Comparison of ENCODE assay signal across 9 mouse cellular contexts in the genomic region with DNA sequence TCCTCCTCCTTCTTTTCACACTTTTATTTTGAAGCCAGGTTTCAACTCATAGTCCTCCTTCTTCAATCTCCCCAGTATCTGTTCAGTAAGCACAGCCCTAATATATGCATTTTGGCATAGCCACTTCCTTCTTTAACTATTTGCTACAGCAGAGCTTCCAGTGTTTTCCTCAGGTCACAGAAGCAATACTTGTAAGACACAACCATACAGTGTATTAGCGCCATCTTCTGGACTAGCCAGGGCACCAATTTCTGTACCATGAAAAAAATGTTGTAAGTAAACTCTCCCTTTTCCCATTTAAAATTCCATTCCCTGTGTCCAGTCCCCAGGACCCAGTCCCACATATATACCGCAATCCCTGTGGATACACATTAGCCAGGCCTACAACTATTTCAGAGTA. TPM values are rescaled to one million over a fixed set of nuclear protein-coding genes. Genes with fewer than 3 reads are reported as not detected.
DNase-seq lines count a peak whose midpoint lies in the region; ATAC-seq and TF ChIP-seq lines count a peak whose summit lies in the region.
"Had no signal": no experiment of that assay in that cellular context is flagged by ENCODE, and none has a peak within 500 bp of the region (broad histone marks: within the 10 kb centered on the region; RNA-seq: fewer than 3 reads in every experiment).

No protein-coding gene starts in this region.

- peak; percentile 96 for ATAC-seq in granulocyte monocyte progenitor cell, adult 5-6 weeks (replicated peaks; ENCODE audit: poor library complexity, severe bottlenecking)
- peak; percentile 63; the same call in 1 of the 2 replicates for ATAC-seq in neural tube, embryonic 15.5 days (ENCODE audit: low FRiP score)

- DNase-seq in gastrocnemius, postnatal 10 days, result peak; percentile 22
- DNase-seq in gastrocnemius, postnatal 25 days, result no peak
- DNase-seq in ZHBTc4 (ENCODE audit: low read depth, low spot score), result peak; percentile 81
- DNase-seq in cerebellum, postnatal 36 days, result peak; percentile 19 to 42
- DNase-seq in kidney, postnatal 25 days, result peak; percentile 48 to 70
- no peak for DNase-seq in lung, adult 2 months

- no peak overlapping the region for H3K4me3 ChIP-seq in lung, adult 2 months (replicated peaks; ENCODE audit: extremely low read depth, low read depth, low read length)
- no peak overlapping the region for H3K4me3 ChIP-seq in neural tube, embryonic 15.5 days (replicated peaks)
- H3K4me3 ChIP-seq: limb, embryonic 13.5 days had no signal

- WGBS in lung, adult 2 months, result 10% methylated on average over 2 of the region's 2 CpGs
- WGBS in neural tube, embryonic 15.5 days, result 13% methylated on average over 2 of the region's 2 CpGs

- no peak for TF ChIP-seq POLR2A in lung, adult 2 months (IDR thresholded peaks at IDR 0.05; ENCODE audit: borderline replicate concordance, extremely low read depth, low read depth, low read length)

- no peaks in the 10 kb centered on the region for H3K36me3 ChIP-seq in neural tube, embryonic 15.5 days

- H3K9ac ChIP-seq in neural tube, embryonic 15.5 days (replicated peaks), result no peak overlapping the region
- H3K9ac ChIP-seq: limb, embryonic 13.5 days had no signal

- no peak overlapping the region for H3K27ac ChIP-seq in neural tube, embryonic 15.5 days (replicated peaks)
- H3K27ac ChIP-seq: limb, embryonic 13.5 days had no signal

- no peak overlapping the region for H3K4me2 ChIP-seq in neural tube, embryonic 15.5 days
- H3K4me2 ChIP-seq: limb, embryonic 13.5 days had no signal

- no peaks in the 10 kb centered on the region for H3K9me3 ChIP-seq in neural tube, embryonic 15.5 days (replicated peaks)
- H3K9me3 ChIP-seq: limb, embryonic 13.5 days had no signal

- peak; percentile 42 for TF ChIP-seq CTCF in lung, adult 2 months (IDR thresholded peaks at IDR 0.05; ENCODE audit: insufficient read depth, low read length)

- no peaks in the 10 kb centered on the region for H3K4me1 ChIP-seq in lung, adult 2 months (ENCODE audit: control insufficient read depth, insufficient read depth, low read length)
- no peaks in the 10 kb centered on the region for H3K4me1 ChIP-seq in neural tube, embryonic 15.5 days
- H3K4me1 ChIP-seq: limb, embryonic 13.5 days had no signal

- H3K27me3 ChIP-seq in neural tube, embryonic 15.5 days (replicated peaks), result no peaks in the 10 kb centered on the region
- H3K27me3 ChIP-seq: limb, embryonic 13.5 days had no signal

RNA-seq across cellular contexts. Expression of gene Caprin2, which starts 17.9 kb away (rescaled TPM):
- 10 to 100 TPM; 14.3 to 17.3 TPM for total RNA-seq in gastrocnemius, postnatal 10 days (2021)
- 1 to 10 TPM; 3.4 to 4.2 TPM for total RNA-seq in gastrocnemius, postnatal 25 days (2021)
- 5.0 and 7.7 TPM in 2 replicates for total RNA-seq in granulocyte monocyte progenitor cell, adult 5-6 weeks (2014; fragmentation: Nextera tagmentation)
- 6.3 and 8.8 TPM in 2 replicates for total RNA-seq in granulocyte monocyte progenitor cell, adult 5-6 weeks (2017)
- polyA plus RNA-seq in lung, adult 2 months (2012; rRNA removed), result 3.5 and 3.6 TPM in 2 replicates
- 10.6 and 12.9 TPM in 2 replicates for polyA plus RNA-seq in neural tube, embryonic 15.5 days (2015; fragmentation: Nextera tagmentation; extraction: Ambion mirVana)

RNA-seq across cellular contexts. Expression of gene Sinhcaf, which starts 32.3 kb away (rescaled TPM):
- total RNA-seq in gastrocnemius, postnatal 10 days (2021), result 1 to 10 TPM; 4.0 to 6.4 TPM
- total RNA-seq in gastrocnemius, postnatal 25 days (2021), result 1 to 10 TPM in 1 of 2 experiments, under 1 TPM in 1; 0.95 to 2.7 TPM
- total RNA-seq in granulocyte monocyte progenitor cell, adult 5-6 weeks (2014; fragmentation: Nextera tagmentation), result 45.4 and 55.1 TPM in 2 replicates
- total RNA-seq in granulocyte monocyte progenitor cell, adult 5-6 weeks (2017), result 106 and 131 TPM in 2 replicates
- polyA plus RNA-seq in lung, adult 2 months (2012; rRNA removed), result 3.5 and 5.5 TPM in 2 replicates
- 26.7 and 43.3 TPM in 2 replicates for polyA plus RNA-seq in neural tube, embryonic 15.5 days (2015; fragmentation: Nextera tagmentation; extraction: Ambion mirVana)

Comparison
In these comparisons a context has a peak if more than half of its experiments do, and no peak if none do; other contexts are left out.
1. DNase-seq: peak in gastrocnemius, postnatal 10 days (single experiment), ZHBTc4 (single experiment), cerebellum, postnatal 36 days (2 of 2) and kidney, postnatal 25 days (2 of 2); none in gastrocnemius, postnatal 25 days (single experiment) and lung, adult 2 months (single experiment).
2. RNA of gene Sinhcaf, which starts 32.3 kb away (total RNA-seq): 45.4 to 131 TPM in granulocyte monocyte progenitor cell, adult 5-6 weeks; 4.0 to 6.4 TPM in gastrocnemius, postnatal 10 days and 0.95 to 2.7 TPM in gastrocnemius, postnatal 25 days; every median in the first group is over 4 times any median in the second.